Mouse (Mus musculus): Measurements from ENCODE around the gene Sult2a1. TPM values are rescaled to one million over a fixed set of nuclear protein-coding genes. Genes with fewer than 3 reads are reported as not detected.
"Not testable (repeated sequence)": the region's sequence is repeated elsewhere in the genome, so short reads cannot be mapped to it uniquely, and the experiment has no call there.

Gene Sult2a1
- total RNA-seq (2021) = not detected
- long read RNA-seq = 0 reads

DNA sequence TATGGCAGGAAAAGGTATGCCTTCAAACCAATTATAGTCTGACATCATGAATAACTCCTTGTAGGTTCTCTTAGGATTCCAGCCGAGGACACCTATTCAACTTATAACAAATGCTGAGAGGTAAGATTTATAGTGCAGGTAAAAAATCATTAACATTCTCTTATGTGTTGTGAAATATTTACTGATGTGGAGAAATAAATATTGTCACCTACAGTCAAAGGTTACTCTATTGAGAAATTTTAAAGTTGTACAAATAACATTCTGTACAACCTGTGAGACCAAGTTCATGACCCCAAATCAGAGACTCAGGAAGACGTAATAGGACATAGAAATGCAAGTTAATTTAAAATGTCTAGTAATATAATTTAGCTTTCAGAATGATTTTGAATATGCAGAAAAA, at the start of gene Sult2a1:
Sult2a1 (minus strand) TSS at position 101 of the 400 bp plus-strand sequence.
- DNase-seq (ENCODE audit: low spot score in 2 of 2) = not testable (repeated sequence)

GRCm38 (mm10) chr7:13813913-13814312, 23.3 kb downstream of the Sult2a1 start:
- DNase-seq (ENCODE audit: low spot score in 2 of 2) = no peak

Other genes starting within 250 kb of the Sult2a1 start
- not detected for gene Sult2a5, start 213.4 kb downstream of the Sult2a1 start, total RNA-seq (2021)
- not detected for gene Sult2a2, start 103.9 kb downstream of the Sult2a1 start, total RNA-seq (2021)
- gene Sult2a4, start 152.2 kb upstream of the Sult2a1 start, total RNA-seq (2021) = not detected